Mouse (Mus musculus) frontal cortex, postnatal 10 days (tissue): Measurements from ENCODE around the gene Jak2.
A peak's percentile ranks its signal among the peaks of the same experiment; 100 is the strongest.

Source experiments
- DNase-seq, 2 experiments: peaks; one replicate each; pipeline ENCODE4 v3.0.0; 2022; ENCODE audit warnings: low spot score in 2 of 2, mixed read lengths in 1 of 2

Jak2 gene

DNA sequence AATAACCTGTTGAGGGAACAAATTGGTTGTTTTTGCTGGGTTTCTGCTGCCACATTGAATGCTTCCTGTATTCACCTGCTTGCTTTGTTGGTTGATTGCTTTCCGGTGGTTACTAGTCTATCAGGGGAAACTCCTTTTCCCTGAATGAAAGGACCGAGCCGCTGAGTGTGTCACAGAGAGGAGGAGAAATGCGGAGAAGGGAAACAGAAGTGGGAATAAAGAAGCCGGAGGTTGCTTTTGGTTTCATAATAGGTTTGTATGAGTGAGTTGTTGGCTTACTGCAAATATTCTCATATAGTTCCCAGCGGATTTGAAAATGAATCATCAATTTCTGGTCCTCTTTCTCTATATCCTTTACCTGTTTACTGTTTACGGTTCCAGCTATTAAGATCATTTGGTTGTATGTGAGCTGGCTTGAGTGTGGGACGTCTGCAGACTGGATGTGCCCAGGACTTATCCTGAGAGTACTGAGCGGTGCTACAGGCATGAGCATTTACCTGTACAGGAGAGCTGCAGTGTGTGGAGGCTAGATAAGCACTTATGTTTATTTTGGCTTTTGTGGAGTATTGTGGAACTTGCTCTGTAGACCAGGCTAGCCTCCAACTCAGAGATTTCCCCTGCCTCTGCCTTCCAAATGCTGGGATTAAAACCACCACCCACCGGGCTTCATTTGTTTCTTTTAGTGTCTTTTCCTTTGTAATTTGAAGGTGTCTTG, 1.4 kb downstream of the Jak2 start:
- no peak for DNase-seq

DNA sequence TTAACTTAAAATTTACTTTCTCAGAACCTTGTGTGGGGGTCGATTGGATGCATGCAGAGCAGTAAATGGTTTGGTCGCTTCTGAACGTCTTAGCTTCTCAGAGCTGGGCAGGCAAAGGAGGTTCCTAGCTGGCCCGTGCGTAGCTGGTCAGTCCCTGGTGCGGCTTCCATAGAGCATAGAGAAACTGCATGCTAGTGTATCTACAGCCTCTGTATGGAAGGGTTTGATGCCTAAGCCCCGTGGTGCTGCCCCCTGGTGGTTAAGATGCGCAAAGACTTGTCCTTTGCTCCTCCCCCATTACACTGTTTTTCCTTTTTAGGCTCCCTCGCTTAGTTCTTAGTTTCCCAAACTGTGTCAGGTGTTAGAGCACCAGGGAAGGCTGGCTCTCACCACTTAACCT, 2.1 kb downstream of the Jak2 start:
- peak; percentile 61 to 77 for DNase-seq

DNA sequence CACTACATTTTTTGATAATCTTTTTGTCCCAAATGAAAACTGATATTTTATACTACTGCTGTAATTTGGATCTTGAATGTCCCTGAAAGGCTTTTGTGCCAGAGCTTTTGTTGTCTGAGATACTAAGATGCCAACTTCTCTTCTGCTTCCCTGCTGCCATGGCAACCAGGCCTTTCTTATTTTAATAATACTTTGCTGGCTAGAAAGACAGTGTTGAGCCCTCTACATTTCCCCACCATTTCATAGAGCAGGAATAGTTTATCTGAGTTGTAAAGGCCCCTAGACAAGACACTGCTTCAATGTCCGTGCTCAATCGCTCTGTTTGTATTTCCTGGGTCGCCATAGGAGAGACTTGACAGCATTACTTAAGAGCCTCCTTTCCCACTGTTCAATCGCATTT, 3.0 kb downstream of the Jak2 start:
- no peak for DNase-seq

DNA sequence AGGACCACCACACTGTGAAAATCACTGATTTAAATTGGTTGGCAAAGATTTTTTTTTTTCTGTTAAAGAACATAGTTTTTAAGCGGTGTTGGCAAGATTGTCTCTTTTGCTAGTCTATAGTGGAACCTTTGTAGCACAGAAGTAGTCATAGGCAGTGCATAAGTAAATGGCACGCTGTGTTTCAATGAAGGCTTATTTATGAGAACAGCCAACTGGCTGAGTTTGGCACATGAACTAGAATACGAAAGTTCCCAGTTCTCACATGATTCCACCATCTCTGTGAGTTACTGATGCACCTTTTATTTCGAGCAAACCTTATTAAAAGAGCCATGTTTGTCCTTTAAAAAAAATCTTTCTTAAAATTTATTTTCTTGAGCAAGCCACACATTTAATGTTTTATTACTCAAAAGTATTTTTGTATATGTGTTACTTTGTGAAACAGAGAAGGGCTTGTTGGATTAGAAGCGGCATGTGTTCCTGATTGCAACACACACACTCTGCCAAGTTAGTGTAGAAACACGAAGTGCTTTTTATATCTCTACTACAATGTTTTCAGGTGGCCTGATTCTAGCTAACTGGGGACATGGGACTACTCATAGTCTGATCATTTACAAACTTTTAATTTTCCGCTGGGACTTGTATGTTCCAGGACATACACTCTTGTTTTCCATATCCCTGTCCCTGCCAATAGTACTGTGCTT, 3.8 kb downstream of the Jak2 start:
- no peak for DNase-seq

DNA sequence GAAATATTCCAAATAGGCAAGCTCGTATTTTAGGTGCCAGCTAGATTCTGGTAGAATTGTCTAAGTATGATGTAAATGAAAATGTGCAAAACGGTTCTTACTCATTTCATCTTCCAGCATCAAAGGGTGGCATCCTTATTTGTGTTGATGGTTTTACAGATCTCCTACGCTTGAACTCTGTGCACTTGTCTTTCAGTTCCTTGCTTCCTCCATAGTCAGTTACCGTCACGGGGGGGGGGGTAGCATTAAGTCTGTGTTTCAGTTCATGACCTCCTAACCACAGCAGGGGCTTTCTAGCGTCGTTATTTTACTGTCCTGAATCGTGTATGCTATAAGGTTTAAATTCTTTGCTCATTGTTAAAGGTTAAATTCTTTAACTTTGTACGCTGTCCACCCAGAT, 10.0 kb downstream of the Jak2 start:
- DNase-seq = no peak

DNA sequence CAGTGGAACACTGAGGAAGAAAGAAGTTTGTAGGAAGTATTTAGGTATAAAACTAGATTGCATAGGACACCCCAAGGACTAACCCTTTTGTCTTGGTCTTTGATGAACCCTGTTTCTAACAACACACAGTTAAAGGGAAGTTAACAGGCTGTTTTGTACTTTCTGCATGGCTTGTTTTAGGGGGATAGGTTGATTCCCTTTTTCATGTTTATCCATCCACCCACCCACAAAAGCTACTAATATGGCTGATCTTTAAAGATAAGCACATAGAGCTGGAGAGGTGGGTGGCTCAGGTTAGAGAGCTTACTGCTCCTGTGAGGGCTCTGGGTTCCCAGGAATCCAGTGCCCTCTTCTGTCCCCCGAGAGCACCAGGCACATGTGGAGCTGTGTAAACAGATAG, 11.9 kb downstream of the Jak2 start:
- DNase-seq = no peak

DNA sequence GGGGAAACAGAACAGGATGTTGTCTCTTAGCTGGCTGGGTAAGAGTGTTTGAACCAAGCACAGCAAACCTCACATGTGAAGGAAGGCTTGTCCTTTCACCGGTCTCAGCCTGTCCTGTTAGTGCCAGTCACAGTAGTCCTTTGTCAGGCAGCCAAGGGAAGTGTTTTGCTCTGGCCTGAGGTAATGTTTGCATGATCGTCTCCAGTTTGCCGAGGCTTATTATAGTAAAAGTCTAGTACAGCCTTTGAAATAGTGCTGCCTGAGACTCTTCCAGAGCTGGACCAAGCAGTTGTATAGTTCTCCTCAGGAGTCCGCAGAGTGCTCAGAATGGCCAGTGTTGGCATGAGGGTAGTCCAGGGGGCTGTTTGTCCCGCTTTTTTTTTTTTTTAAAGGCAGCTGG, 13.9 kb downstream of the Jak2 start:
- no peak for DNase-seq

DNA sequence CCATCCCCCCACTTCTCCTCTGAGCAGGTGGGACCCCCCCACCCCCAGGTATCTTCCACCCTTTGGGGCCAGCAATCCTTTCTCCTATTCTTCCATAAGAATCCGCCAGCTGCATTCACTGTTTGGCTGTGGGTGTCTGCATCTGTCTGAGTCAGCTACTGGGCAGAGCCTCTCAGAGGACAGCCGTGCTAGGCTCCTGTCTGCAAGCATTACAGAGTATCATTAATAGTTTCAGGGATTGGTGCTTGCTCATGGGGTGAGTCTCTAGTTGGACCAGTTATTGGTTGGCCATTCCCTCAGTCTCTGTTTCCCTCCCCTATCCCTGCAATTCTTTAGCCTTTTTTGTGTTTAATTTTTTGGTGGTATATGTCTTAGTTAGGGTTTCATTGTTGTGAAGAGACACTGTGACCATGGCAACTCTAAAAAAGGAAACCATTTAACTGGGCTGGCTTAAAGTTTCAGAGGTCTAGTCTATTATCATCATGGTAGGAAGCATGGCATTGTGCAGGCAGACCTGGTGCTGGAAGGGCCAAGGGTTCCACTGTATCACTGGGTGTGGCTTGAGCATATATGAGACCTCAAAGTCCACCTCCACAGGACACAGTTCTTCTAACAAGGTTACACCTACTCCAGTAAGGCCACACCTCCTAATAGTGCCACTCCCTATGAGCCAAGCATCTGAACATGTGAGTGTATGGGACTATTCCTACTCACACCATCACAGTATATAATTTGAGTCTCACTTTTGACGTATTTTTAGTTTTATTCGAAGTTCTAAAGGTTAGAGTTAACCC, 15.6 kb downstream of the Jak2 start:
- DNase-seq = no peak

DNA sequence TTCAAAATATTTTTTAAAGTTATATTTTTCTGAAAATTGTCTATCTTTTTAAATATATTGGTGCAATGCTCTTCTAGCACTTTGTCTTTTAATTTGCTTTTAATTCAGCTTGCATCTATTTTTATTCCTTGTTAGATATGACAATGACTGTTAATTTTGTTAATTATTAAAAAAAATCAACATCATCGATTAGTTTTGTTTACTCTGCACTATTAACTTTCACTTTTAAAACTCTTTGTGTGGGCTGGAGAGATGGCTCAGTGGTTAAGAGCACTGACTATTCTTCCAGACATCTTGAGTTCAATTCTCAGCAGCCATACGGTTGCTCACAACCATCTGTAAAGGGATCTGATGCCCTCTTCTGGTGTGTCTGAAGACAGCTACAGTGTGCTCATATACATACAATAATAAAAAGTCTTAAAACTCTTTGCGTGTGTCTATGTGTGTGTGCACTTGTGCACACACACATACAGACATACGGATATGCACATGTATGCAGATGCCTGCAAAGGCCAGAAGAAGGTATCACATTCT, 17.2 kb downstream of the Jak2 start:
- DNase-seq = no peak

DNA sequence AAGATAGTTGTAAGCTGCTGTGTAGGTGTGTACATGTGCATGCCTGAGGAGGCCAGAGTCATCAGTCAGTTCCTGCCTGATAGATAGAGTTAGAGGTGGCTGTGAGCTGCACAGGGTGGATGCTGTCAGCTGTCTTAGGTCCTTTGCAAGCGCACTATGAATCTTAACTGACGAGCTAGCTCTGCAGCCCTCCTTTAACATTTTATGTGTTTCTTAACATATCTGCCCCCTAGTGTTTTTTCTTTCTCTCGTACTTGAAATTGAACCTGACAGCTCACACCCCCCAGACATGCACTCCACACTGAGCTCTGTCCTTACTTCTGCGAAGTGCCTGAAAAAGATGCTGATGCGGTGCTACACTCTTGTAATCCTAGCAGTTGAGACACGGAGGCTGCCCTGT, 18.6 kb downstream of the Jak2 start:
- no peak for DNase-seq

DNA sequence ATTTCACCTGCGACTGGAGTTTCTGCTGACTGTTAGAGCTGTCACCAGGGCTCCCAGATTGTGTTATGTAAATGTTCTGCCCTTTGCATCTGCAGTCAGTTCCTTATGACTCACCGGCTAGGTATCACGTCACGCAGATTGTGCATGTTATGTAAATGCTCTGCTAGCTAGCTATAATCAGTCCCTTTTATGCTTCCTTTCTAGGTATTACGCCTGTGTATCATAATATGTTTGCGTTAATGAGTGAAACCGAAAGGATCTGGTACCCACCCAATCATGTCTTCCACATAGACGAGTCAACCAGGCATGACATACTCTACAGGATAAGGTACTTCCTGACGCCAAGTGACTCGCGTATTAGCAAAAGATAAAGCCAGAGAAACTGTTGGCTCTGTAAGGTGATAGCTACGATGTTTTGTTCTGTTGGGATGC, 19.5 kb downstream of the Jak2 start:
- no peak for DNase-seq

DNA sequence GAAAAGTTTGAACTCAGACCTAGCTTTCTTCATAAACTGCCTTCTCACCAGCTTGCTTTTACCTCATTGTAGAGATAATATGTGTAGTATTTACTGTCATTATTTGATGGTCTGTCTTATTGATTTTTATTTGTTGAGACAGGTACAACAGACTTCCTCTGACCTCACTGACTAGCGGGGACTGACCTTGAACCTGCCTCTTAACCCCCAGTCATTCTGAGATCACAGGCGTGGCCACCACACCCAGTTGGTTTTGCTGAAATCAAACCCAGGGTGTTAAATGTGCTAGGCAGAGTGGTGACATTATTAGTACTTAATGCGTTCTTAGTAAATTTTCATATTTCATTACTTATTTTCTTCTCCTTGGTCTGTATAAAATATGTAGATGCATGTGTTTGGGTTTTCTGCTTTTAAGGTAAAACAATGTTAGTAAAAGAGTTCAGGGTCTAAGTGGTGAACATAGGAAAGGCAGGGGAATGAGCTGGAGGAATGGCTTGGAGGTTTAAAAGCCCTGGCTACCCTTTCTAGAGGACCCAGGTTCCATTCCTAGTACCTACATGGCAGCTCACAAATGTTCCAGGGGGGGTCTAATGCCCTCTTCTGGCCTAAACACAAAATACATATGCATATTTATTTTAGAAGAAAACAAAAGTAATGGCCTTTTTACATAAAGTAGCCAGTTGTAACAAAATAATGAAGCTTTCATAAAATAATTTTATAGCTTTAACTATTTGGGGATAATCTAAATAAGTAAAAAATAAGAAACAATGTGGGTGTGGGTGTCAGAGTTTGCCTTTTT, 20.6 kb downstream of the Jak2 start:
- DNase-seq = no peak

DNA sequence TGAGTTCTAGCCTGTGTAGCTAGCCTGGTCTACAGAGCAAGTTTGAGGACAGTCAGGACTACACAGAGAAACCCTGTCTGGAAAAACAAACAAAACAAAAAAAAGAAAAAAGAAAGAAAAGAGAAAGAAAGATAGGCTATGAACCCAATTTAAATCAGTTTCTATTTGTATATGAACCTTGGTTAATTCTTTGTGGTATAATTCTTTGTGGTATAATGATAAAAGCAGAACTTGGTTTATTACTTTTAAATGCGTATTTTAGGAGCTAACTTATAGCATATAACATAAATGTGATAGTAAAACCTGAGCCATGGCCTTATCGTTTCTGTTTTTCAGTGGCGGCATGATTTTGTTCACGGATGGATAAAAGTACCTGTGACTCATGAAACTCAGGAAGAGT, 24.8 kb downstream of the Jak2 start:
- DNase-seq = no peak

DNA sequence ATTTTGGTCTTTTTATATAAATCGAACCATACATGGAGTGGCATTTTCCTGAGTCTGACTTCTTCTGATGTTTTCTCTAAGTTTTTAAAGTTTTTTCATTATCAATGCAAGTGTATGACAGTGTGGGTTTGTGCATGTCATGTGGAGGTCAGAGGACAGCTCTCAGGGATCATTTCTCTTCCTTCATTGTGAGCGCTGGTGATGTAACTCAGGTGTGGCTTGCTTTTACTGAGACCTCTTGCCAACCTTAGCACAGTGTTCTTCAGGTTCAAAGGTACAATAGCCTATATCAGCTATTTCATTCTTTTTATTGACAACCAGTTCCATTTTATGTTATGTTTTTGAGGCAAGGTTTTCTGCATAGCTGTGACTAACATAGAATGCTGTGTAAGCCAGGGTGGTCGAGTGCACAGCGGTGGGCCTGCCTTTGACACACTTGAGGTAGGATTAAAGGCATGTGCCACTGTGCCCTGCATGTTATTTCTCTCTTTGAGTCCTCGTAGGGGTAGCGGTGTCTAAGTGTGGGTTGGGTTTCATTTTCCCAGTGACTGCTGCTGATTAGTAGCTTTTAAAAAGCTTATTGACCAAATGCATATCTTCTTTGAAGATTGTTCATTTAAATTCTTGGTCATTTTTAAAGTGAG, 27.4 kb downstream of the Jak2 start:
- DNase-seq = no peak

DNA sequence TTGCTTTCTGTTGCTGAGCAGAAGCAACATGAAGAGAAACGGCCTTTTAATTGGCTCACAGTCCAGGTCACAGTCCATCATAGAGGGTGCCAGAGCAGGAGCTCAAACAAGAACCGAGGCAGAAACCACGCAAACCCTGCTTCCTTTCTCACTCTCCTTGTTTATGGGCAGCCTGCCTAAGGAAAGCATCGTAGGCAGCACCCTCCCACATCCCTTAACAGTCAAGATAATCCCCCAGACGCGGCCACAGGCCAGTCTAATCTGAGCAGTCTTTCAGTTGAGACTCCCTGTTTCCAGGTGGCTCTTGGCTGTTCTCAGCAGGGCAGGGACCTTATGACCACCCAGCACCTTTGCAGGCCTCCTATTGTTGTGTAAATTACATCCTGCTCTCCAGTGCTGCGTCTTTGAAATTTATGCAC, 33.8 kb downstream of the Jak2 start:
- DNase-seq = peak in 1 of 2 experiments; percentile 11

DNA sequence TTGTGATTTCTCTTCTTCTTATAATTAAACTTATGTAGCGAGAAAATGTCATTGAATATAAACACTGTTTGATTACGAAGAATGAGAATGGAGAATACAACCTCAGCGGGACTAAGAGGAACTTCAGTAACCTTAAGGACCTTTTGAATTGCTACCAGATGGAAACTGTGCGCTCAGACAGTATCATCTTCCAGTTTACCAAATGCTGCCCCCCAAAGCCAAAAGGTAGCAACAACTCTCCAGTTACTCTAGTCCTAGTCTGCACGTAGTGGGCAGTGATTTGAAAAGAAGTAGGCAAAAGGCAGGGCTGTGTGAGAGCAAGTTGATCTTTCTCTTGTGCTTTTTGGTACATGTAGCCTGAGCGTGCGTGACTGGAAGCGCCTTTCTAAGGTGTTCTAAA, 36.2 kb downstream of the Jak2 start:
- DNase-seq = no peak

DNA sequence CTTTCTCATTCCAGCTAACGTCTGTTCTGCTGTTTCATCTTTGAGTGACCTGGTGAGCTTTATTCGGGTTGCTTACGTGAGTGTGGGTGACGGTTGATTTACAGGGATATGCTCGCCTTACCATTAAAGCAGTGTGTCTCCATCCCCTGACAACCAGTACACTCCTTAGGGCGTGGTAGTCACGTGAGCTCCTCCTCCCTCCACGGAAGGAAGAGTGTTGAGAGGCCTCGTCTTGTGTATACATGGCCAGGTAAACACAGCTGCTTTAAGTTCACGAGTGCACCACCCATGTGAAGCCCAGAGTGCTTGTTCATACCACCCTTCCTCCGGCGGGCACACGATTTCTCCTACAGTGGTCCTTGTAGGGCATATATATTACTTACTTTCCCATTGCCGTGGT, 39.9 kb downstream of the Jak2 start:
- no peak for DNase-seq

DNA sequence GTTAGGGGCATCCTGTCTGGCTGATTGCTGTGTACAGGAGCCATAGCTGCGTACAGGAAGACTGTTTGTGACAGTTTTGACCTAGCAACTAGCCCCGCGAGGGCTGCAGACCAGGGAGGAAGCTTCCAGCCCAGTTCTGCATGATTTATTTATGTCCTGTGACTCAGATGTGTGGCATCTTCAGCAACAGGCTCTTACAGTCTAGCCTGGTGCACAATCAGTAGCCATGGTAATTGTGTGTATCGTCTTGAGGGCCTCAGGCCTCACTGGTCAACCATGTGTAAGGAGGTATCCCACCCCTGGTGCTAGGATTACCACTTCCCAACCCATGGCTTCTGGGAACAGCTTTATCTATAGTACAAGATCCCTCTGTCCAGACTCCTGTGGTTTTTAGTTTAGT, 40.9 kb downstream of the Jak2 start:
- no peak for DNase-seq

DNA sequence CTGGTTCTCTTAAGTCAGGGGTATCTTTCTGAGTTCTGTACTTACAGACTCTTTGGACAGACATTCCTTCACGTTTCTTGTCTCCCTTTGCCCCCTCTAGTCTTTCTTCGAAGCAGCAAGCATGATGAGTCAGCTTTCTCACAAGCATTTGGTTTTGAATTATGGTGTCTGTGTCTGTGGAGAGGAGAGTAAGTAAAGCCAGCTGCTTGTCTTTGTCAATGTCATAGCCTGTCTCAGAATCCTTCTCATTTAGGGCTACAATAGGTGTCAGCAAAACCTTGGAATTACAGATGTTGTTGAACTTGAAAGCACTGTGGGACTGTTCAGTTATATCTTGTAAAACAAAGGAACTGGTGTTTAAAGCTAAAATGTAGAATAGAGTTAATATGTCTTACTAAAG, 43.1 kb downstream of the Jak2 start:
- no peak for DNase-seq

DNA sequence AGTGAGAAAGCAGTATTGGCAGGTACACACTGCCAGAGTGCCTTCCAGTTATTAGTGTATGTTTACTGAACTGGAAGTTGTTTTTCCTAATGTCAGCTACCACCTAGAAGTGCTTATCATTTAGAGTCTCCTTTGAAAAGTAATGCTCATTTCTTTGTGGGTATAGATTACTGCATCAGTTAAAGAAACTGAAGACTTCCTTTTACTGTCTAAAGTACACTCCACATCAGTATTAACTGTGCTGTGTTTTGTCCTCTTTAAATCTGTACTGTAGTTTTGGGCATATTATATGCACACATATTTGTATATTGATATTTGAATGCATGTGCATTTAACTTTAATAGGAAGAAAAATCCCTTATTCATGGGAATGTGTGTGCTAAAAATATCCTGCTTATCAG, 44.5 kb downstream of the Jak2 start:
- no peak for DNase-seq

DNA sequence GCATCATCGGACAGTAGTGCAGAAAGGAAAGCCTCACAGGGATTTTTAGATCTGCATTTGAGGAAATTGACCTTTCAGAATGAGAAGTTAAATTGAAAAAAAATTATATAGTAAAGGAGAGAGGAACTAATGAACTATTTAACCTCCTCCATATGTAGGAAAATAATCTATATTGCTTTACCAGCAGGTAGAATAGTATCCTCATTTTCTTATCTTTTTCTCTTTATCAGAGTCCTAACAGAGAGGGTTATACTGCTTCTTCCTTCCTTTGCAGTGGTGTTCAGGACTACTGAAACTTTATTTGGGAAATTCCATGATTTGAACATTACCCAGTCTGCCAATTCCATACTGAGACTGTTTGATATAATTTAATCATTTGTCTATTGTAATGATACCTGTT, 45.7 kb downstream of the Jak2 start:
- no peak for DNase-seq
